9 mouse cellular contexts compared by ENCODE assay signal in the genomic region with DNA sequence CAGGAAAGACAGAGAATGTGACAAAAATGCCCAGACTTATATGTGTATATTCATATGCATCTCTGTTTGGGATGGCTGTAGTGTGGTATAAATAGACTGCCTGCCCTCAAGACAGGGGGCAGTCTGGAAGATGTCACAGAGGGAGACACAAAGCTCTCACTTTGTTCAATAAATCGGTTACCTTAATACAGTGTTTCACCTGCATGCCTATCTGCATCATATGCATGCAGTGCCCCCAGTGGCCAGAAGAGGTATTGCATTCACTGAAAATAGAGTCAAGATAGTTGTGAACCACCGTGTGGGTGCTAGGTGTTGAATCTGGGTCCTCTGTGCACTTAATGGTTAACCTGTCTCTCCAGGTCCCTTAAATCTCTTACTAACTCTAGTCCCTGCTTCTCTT. TPM values are rescaled to one million over a fixed set of nuclear protein-coding genes. Genes with fewer than 3 reads are reported as not detected.
DNase-seq lines count a peak whose midpoint lies in the region; ATAC-seq lines count a peak whose summit lies in the region.
"Had no signal": no experiment of that assay in that cellular context is flagged by ENCODE, and none has a peak within 500 bp of the region (broad histone marks: within the 10 kb centered on the region; RNA-seq: fewer than 3 reads in every experiment).

No protein-coding gene starts in this region.

- no peak overlapping the region for H3K27ac ChIP-seq in heart, embryonic 10.5 days
- H3K27ac ChIP-seq in forebrain, embryonic 16.5 days (ENCODE audit: low read length): no peak overlapping the region
- H3K27ac ChIP-seq in intestine, embryonic 14.5 days (ENCODE audit: low read depth): no peak overlapping the region
- H3K27ac ChIP-seq in midbrain, embryonic 13.5 days: no peak overlapping the region
- H3K27ac ChIP-seq: limb, embryonic 15.5 days had no signal

- no peak overlapping the region for H3K4me3 ChIP-seq in heart, embryonic 10.5 days
- no peak overlapping the region for H3K4me3 ChIP-seq in forebrain, embryonic 16.5 days (replicated peaks; ENCODE audit: low read length)
- no peak overlapping the region for H3K4me3 ChIP-seq in intestine, embryonic 14.5 days (ENCODE audit: low read depth, low read length)
- no peak overlapping the region for H3K4me3 ChIP-seq in midbrain, embryonic 13.5 days (replicated peaks)
- H3K4me3 ChIP-seq: limb, embryonic 15.5 days had no signal

- no peak overlapping the region for H3K9ac ChIP-seq in forebrain, embryonic 16.5 days (replicated peaks; ENCODE audit: low read depth, low read length)
- H3K9ac ChIP-seq in intestine, embryonic 14.5 days (ENCODE audit: low read length): no peak overlapping the region
- no peak overlapping the region for H3K9ac ChIP-seq in midbrain, embryonic 13.5 days (replicated peaks)
- H3K9ac ChIP-seq: limb, embryonic 15.5 days had no signal

- WGBS in heart, embryonic 10.5 days: 45% methylated on average over 2 of the region's 2 CpGs
- 32% methylated on average over 2 of the region's 2 CpGs for WGBS in forebrain, embryonic 16.5 days
- WGBS in intestine, embryonic 14.5 days: 34% methylated on average over 2 of the region's 2 CpGs
- WGBS in midbrain, embryonic 13.5 days: 46% methylated on average over 2 of the region's 2 CpGs

- DNase-seq in heart, adult 8-10 months (ENCODE audit: low spot score): peak; percentile 48
- DNase-seq in heart, embryonic 10.5 days (ENCODE audit: low spot score): no peak
- DNase-seq in cerebellum, adult 11-12 months: peak; percentile 44
- peak; percentile 82 for DNase-seq in intestine, embryonic 14.5 days (ENCODE audit: low spot score)
- DNase-seq in left cerebral cortex, postnatal 14 days (ENCODE audit: low spot score in 2 of 2): peak; percentile 77
- peak; percentile 17 to 79 for DNase-seq in spleen, adult 18-20 months

- intact Hi-C loops in left cerebral cortex, postnatal 14 days (cut with DNase I): no loop called here

- no peak overlapping the region for H3K4me2 ChIP-seq in forebrain, embryonic 16.5 days (ENCODE audit: low read length)
- no peak overlapping the region for H3K4me2 ChIP-seq in intestine, embryonic 14.5 days (ENCODE audit: low read length)
- no peak overlapping the region for H3K4me2 ChIP-seq in midbrain, embryonic 13.5 days (replicated peaks)
- H3K4me2 ChIP-seq: limb, embryonic 15.5 days had no signal

- ATAC-seq in forebrain, embryonic 16.5 days: peak; percentile 52; the same call in 1 of the 2 replicates
- 0 out of 2 replicates have a peak, but pooled peaks have one; percentile 29 for ATAC-seq in intestine, embryonic 14.5 days (replicated peaks; ENCODE audit: low FRiP score, low TSS enrichment, low read depth)
- ATAC-seq in midbrain, embryonic 13.5 days: 0 out of 2 replicates have a peak, but pooled peaks have one; percentile 50

- H3K4me1 ChIP-seq in heart, embryonic 10.5 days: no peaks in the 10 kb centered on the region
- peaks cover 9% of the 10 kb centered on the region for H3K4me1 ChIP-seq in forebrain, embryonic 16.5 days (replicated peaks; ENCODE audit: control insufficient read depth, insufficient read depth, low read length)
- H3K4me1 ChIP-seq in intestine, embryonic 14.5 days (replicated peaks; ENCODE audit: control insufficient read depth, insufficient read depth, low read length): no peaks in the 10 kb centered on the region
- peaks cover 9% of the 10 kb centered on the region for H3K4me1 ChIP-seq in midbrain, embryonic 13.5 days (replicated peaks)
- H3K4me1 ChIP-seq: limb, embryonic 15.5 days had no signal

- H3K9me3 ChIP-seq in heart, embryonic 10.5 days: no peaks in the 10 kb centered on the region
- no peaks in the 10 kb centered on the region for H3K9me3 ChIP-seq in forebrain, embryonic 16.5 days (ENCODE audit: control insufficient read depth, low read length)
- no peaks in the 10 kb centered on the region for H3K9me3 ChIP-seq in intestine, embryonic 14.5 days (ENCODE audit: control insufficient read depth, low read length)
- no peaks in the 10 kb centered on the region for H3K9me3 ChIP-seq in midbrain, embryonic 13.5 days
- H3K9me3 ChIP-seq: limb, embryonic 15.5 days had no signal

- H3K36me3 ChIP-seq in heart, embryonic 10.5 days: peaks cover 70% of the 10 kb centered on the region
- H3K36me3 ChIP-seq in forebrain, embryonic 16.5 days (ENCODE audit: control insufficient read depth, insufficient read depth): peaks cover 30% of the 10 kb centered on the region
- peaks cover 59% of the 10 kb centered on the region for H3K36me3 ChIP-seq in intestine, embryonic 14.5 days (ENCODE audit: control insufficient read depth, insufficient read depth, low read length)
- peaks cover 50% of the 10 kb centered on the region for H3K36me3 ChIP-seq in midbrain, embryonic 13.5 days

- no peaks in the 10 kb centered on the region for H3K27me3 ChIP-seq in heart, embryonic 10.5 days (ENCODE audit: insufficient read depth, poor library complexity, severe bottlenecking)
- no peaks in the 10 kb centered on the region for H3K27me3 ChIP-seq in forebrain, embryonic 16.5 days (replicated peaks; ENCODE audit: control insufficient read depth, insufficient read depth, low read length)
- H3K27me3 ChIP-seq in intestine, embryonic 14.5 days (replicated peaks; ENCODE audit: control insufficient read depth, insufficient read depth, low read length): no peaks in the 10 kb centered on the region
- H3K27me3 ChIP-seq in midbrain, embryonic 13.5 days: no peaks in the 10 kb centered on the region
- H3K27me3 ChIP-seq: limb, embryonic 15.5 days had no signal

RNA-seq across cellular contexts. Expression of a gene that starts 5.7 kb away (rescaled TPM):
- total RNA-seq in heart, adult 8-10 months (2022): 10 to 100 TPM; 56.0 to 62.9 (median 57.9) TPM
- polyA plus RNA-seq in heart, embryonic 10.5 days (2016; fragmentation: Nextera tagmentation; extraction: Ambion mirVana): 192 and 212 TPM in 2 replicates
- 171 and 182 TPM in 2 replicates for polyA plus RNA-seq in forebrain, embryonic 16.5 days (2015; fragmentation: Nextera tagmentation; extraction: Ambion mirVana)
- polyA plus RNA-seq in intestine, embryonic 14.5 days (2014; fragmentation: Nextera tagmentation; extraction: Ambion mirVana): 202 and 205 TPM in 2 replicates
- total RNA-seq in left cerebral cortex, postnatal 14 days (2021): 10 to 100 TPM; 57.6 to 60.0 TPM
- 197 and 201 TPM in 2 replicates for polyA plus RNA-seq in midbrain, embryonic 13.5 days (2015; fragmentation: Nextera tagmentation; extraction: Ambion mirVana)

RNA-seq across cellular contexts. Expression of a gene that starts 5.8 kb away (rescaled TPM):
- 10 to 100 TPM; 40.0 to 44.8 (median 41.4) TPM for total RNA-seq in heart, adult 8-10 months (2022)
- polyA plus RNA-seq in heart, embryonic 10.5 days (2016; fragmentation: Nextera tagmentation; extraction: Ambion mirVana): 107 and 115 TPM in 2 replicates
- polyA plus RNA-seq in forebrain, embryonic 16.5 days (2015; fragmentation: Nextera tagmentation; extraction: Ambion mirVana): 112 and 123 TPM in 2 replicates
- 113 and 121 TPM in 2 replicates for polyA plus RNA-seq in intestine, embryonic 14.5 days (2014; fragmentation: Nextera tagmentation; extraction: Ambion mirVana)
- 10 to 100 TPM; 30.4 to 36.4 TPM for total RNA-seq in left cerebral cortex, postnatal 14 days (2021)
- 127 and 135 TPM in 2 replicates for polyA plus RNA-seq in midbrain, embryonic 13.5 days (2015; fragmentation: Nextera tagmentation; extraction: Ambion mirVana)

RNA-seq across cellular contexts. Expression of a gene that starts 11.2 kb away (rescaled TPM):
- 10 to 100 TPM in 3 of 4 experiments, 1 to 10 TPM in 1; 9.8 to 15.9 (median 13.4) TPM for total RNA-seq in heart, adult 8-10 months (2022)
- 21.7 and 28.0 TPM in 2 replicates for polyA plus RNA-seq in heart, embryonic 10.5 days (2016; fragmentation: Nextera tagmentation; extraction: Ambion mirVana)
- polyA plus RNA-seq in forebrain, embryonic 16.5 days (2015; fragmentation: Nextera tagmentation; extraction: Ambion mirVana): 42.6 and 46.3 TPM in 2 replicates
- polyA plus RNA-seq in intestine, embryonic 14.5 days (2014; fragmentation: Nextera tagmentation; extraction: Ambion mirVana): 27.9 and 32.2 TPM in 2 replicates
- 10 to 100 TPM; 20.7 to 22.4 TPM for total RNA-seq in left cerebral cortex, postnatal 14 days (2021)
- 44.5 and 44.7 TPM in 2 replicates for polyA plus RNA-seq in midbrain, embryonic 13.5 days (2015; fragmentation: Nextera tagmentation; extraction: Ambion mirVana)
